32 mouse cellular contexts compared by ENCODE assay signal in genomic region chr2:54483426-54483825, GRCm38 (mm10). TPM values are rescaled to one million over a fixed set of nuclear protein-coding genes. Genes with fewer than 3 reads are reported as not detected.
DNase-seq lines count a peak whose midpoint lies in the region; ATAC-seq lines count a peak whose summit lies in the region.
"Had no signal": no experiment of that assay in that cellular context is flagged by ENCODE, and none has a peak within 500 bp of the region (broad histone marks: within the 10 kb centered on the region; RNA-seq: fewer than 3 reads in every experiment).

No protein-coding gene starts in this region.

- H3K4me1 ChIP-seq in kidney, embryonic 14.5 days (ENCODE audit: control insufficient read depth, insufficient read depth, low read length), result no peaks in the 10 kb centered on the region
- H3K4me1 ChIP-seq: embryonic facial prominence, embryonic 13.5 days; forebrain, embryonic 10.5 days; heart, embryonic 13.5 days; hindbrain, embryonic 15.5 days; limb, embryonic 15.5 days; liver, embryonic 13.5 days; megakaryocyte, embryonic 14.5 days; midbrain, embryonic 13.5 days had no signal

- no peak overlapping the region for H3K4me2 ChIP-seq in kidney, embryonic 14.5 days (replicated peaks; ENCODE audit: low read depth, low read length)
- H3K4me2 ChIP-seq: embryonic facial prominence, embryonic 13.5 days; heart, embryonic 13.5 days; hindbrain, embryonic 15.5 days; limb, embryonic 15.5 days; liver, embryonic 13.5 days; midbrain, embryonic 13.5 days had no signal

- DNase-seq in kidney, adult 9 months, result no peak
- peak; percentile 3 for DNase-seq in retina, postnatal 1 day
- DNase-seq in retina, embryonic 14.5 days (ENCODE audit: low spot score), result no peak
- DNase-seq in neural tube, embryonic 10.5 days (ENCODE audit: extremely low spot score, low spot score), result peak; percentile 14
- no peak for DNase-seq in layer of hippocampus, postnatal 36 days
- DNase-seq in right cerebral cortex, adult 2 months (ENCODE audit: low spot score in 2 of 2), result no peak
- DNase-seq: adrenal gland, postnatal 25 days; cerebellum, adult 11-12 months; cerebellum, postnatal 10 days; gastrocnemius, postnatal 10 days; heart, postnatal 10 days; kidney, adult 18-20 months; liver, embryonic 13.5 days; lung, adult 18-20 months; lung, postnatal 4 days; thymus, adult 2 months; thymus, postnatal 36 days had no signal

- no peaks in the 10 kb centered on the region for H3K9me3 ChIP-seq in kidney, embryonic 14.5 days (ENCODE audit: control insufficient read depth, low read length)
- H3K9me3 ChIP-seq: embryonic facial prominence, embryonic 13.5 days; forebrain, embryonic 10.5 days; heart, embryonic 13.5 days; hindbrain, embryonic 15.5 days; limb, embryonic 15.5 days; liver, embryonic 13.5 days; midbrain, embryonic 13.5 days had no signal

- H3K27me3 ChIP-seq in kidney, embryonic 14.5 days (ENCODE audit: control insufficient read depth, insufficient read depth, low read length), result no peaks in the 10 kb centered on the region
- H3K27me3 ChIP-seq: embryonic facial prominence, embryonic 13.5 days; heart, embryonic 13.5 days; hindbrain, embryonic 15.5 days; limb, embryonic 15.5 days; liver, embryonic 13.5 days; megakaryocyte, embryonic 14.5 days; midbrain, embryonic 13.5 days had no signal

- no peak overlapping the region for H3K4me3 ChIP-seq in kidney, embryonic 14.5 days (ENCODE audit: low read length)
- H3K4me3 ChIP-seq: embryonic facial prominence, embryonic 13.5 days; forebrain, embryonic 10.5 days; heart, embryonic 13.5 days; hindbrain, embryonic 15.5 days; limb, embryonic 15.5 days; liver, embryonic 13.5 days; megakaryocyte, embryonic 14.5 days; midbrain, embryonic 13.5 days had no signal

- H3K9ac ChIP-seq in kidney, embryonic 14.5 days (ENCODE audit: low read depth, low read length), result no peak overlapping the region
- H3K9ac ChIP-seq: embryonic facial prominence, embryonic 13.5 days; heart, embryonic 13.5 days; hindbrain, embryonic 15.5 days; limb, embryonic 15.5 days; liver, embryonic 13.5 days; midbrain, embryonic 13.5 days had no signal

- 45% methylated on average over 5 of the region's 5 CpGs for WGBS in kidney, embryonic 14.5 days

- peak; percentile 89 for ATAC-seq in kidney, embryonic 14.5 days (ENCODE audit: low FRiP score, low TSS enrichment)
- ATAC-seq: forebrain, embryonic 16.5 days; lung, postnatal 0 days; midbrain, embryonic 13.5 days had no signal

- H3K36me3 ChIP-seq in kidney, embryonic 14.5 days (ENCODE audit: control insufficient read depth, insufficient read depth, low read length), result no peaks in the 10 kb centered on the region
- H3K36me3 ChIP-seq: embryonic facial prominence, embryonic 13.5 days; forebrain, embryonic 10.5 days; heart, embryonic 13.5 days; hindbrain, embryonic 15.5 days; limb, embryonic 15.5 days; liver, embryonic 13.5 days; midbrain, embryonic 13.5 days had no signal

- no peak overlapping the region for H3K27ac ChIP-seq in kidney, embryonic 14.5 days (ENCODE audit: low read depth, low read length)
- H3K27ac ChIP-seq: embryonic facial prominence, embryonic 13.5 days; forebrain, embryonic 10.5 days; heart, embryonic 13.5 days; hindbrain, embryonic 15.5 days; limb, embryonic 15.5 days; liver, embryonic 13.5 days; midbrain, embryonic 13.5 days had no signal

RNA-seq across cellular contexts. Expression of gene Galnt13, which starts 47.3 kb away (rescaled TPM):
- polyA plus RNA-seq in kidney, embryonic 14.5 days (2014; fragmentation: Nextera tagmentation; extraction: Ambion mirVana), result 0.47 and 0.70 TPM in 2 replicates
- 10 to 100 TPM; 21.7 to 23.3 TPM for total RNA-seq in layer of hippocampus, postnatal 36 days (2021)
- total RNA-seq: common myeloid progenitor, adult 5-6 weeks; heart, postnatal 10 days; hematopoietic stem cell, adult 5-6 weeks; MEL; neutrophil, adult 5-6 weeks had no signal
- polyA plus RNA-seq: heart, embryonic 13.5 days; large intestine, adult 2 months; liver, embryonic 13.5 days; thymus, adult 2 months had no signal

Comparison
In these comparisons a context has a peak if more than half of its experiments do, and no peak if none do; other contexts are left out.
1. DNase-seq: peak in retina, postnatal 1 day (single experiment) and neural tube, embryonic 10.5 days (single experiment); none in kidney, adult 9 months (single experiment), retina, embryonic 14.5 days (single experiment), layer of hippocampus, postnatal 36 days (0 of 2) and right cerebral cortex, adult 2 months (0 of 2).